ENCODE assay signal across 10 mouse cellular contexts in the genomic region with DNA sequence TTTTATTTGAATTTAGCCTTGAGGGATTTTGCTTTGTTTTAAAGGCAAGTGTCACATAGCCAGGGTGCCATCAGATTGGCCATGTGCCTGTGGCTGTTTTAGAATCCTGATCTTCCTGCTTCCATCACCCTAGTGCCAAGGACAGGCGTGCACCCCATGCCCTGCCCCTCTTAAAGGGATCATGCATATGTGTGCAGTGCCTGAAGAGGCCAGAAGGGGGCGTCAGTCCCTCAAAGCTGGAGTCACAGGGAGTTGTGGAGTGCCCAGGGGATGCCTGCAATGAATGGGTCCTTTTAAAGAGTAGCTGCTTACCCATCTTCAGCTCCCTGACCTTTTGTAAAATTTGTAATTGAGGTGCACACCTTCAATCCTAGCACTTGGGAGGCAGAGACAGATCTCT. TPM values are rescaled to one million over a fixed set of nuclear protein-coding genes. Genes with fewer than 3 reads are reported as not detected.
DNase-seq lines count a peak whose midpoint lies in the region; ATAC-seq and TF ChIP-seq lines count a peak whose summit lies in the region.
"Had no signal": no experiment of that assay in that cellular context is flagged by ENCODE, and none has a peak within 500 bp of the region (broad histone marks: within the 10 kb centered on the region; RNA-seq: fewer than 3 reads in every experiment).

No protein-coding gene starts in this region.

- H3K4me2 ChIP-seq in hindbrain, postnatal 0 days (ENCODE audit: low read depth, low read length), result no peak overlapping the region
- no peak overlapping the region for H3K4me2 ChIP-seq in hindbrain, embryonic 14.5 days (replicated peaks)
- H3K4me2 ChIP-seq in heart, embryonic 12.5 days, result no peak overlapping the region
- no peak overlapping the region for H3K4me2 ChIP-seq in midbrain, embryonic 13.5 days (replicated peaks)
- H3K4me2 ChIP-seq: limb, embryonic 13.5 days had no signal

- DNase-seq in hindbrain, postnatal 0 days (ENCODE audit: low spot score), result peak; percentile 58
- DNase-seq in hindbrain, embryonic 14.5 days (ENCODE audit: low spot score), result no peak
- DNase-seq in thymus, postnatal 4 days, result peak; percentile 58
- DNase-seq in thymus, postnatal 14 days, result no peak
- peak; percentile 45 for DNase-seq in embryo, embryonic 11 days
- no peak for DNase-seq in frontal cortex, postnatal 14 days (ENCODE audit: low spot score in 2 of 2)
- DNase-seq: cerebellum, adult 8-10 months had no signal

- no peaks in the 10 kb centered on the region for H3K27me3 ChIP-seq in hindbrain, postnatal 0 days (ENCODE audit: insufficient read depth, low read length)
- no peaks in the 10 kb centered on the region for H3K27me3 ChIP-seq in hindbrain, embryonic 14.5 days (ENCODE audit: control insufficient read depth, insufficient read depth, low read length)
- no peaks in the 10 kb centered on the region for H3K27me3 ChIP-seq in heart, embryonic 12.5 days (replicated peaks)
- H3K27me3 ChIP-seq in midbrain, embryonic 13.5 days, result no peaks in the 10 kb centered on the region
- H3K27me3 ChIP-seq: limb, embryonic 13.5 days had no signal

- peaks cover 55% of the 10 kb centered on the region for H3K36me3 ChIP-seq in hindbrain, postnatal 0 days (ENCODE audit: insufficient read depth, low read length)
- H3K36me3 ChIP-seq in hindbrain, embryonic 14.5 days (replicated peaks; ENCODE audit: control insufficient read depth, insufficient read depth), result peaks cover 86% of the 10 kb centered on the region
- H3K36me3 ChIP-seq in heart, embryonic 12.5 days, result peaks cover 90% of the 10 kb centered on the region
- peaks cover 89% of the 10 kb centered on the region for H3K36me3 ChIP-seq in midbrain, embryonic 13.5 days

- no peak overlapping the region for H3K9ac ChIP-seq in hindbrain, postnatal 0 days (replicated peaks; ENCODE audit: low read length)
- H3K9ac ChIP-seq in hindbrain, embryonic 14.5 days, result no peak overlapping the region
- no peak overlapping the region for H3K9ac ChIP-seq in heart, embryonic 12.5 days
- no peak overlapping the region for H3K9ac ChIP-seq in midbrain, embryonic 13.5 days (replicated peaks)
- H3K9ac ChIP-seq: limb, embryonic 13.5 days had no signal

- no peaks in the 10 kb centered on the region for H3K4me1 ChIP-seq in hindbrain, postnatal 0 days (ENCODE audit: insufficient read depth, low read length)
- no peaks in the 10 kb centered on the region for H3K4me1 ChIP-seq in hindbrain, embryonic 14.5 days (replicated peaks; ENCODE audit: control insufficient read depth, insufficient read depth, low read length)
- H3K4me1 ChIP-seq in heart, embryonic 12.5 days (replicated peaks), result peaks cover 2% of the 10 kb centered on the region
- H3K4me1 ChIP-seq in midbrain, embryonic 13.5 days (replicated peaks), result peaks cover 6% of the 10 kb centered on the region

- H3K9me3 ChIP-seq in hindbrain, postnatal 0 days (ENCODE audit: low read length), result no peaks in the 10 kb centered on the region
- no peaks in the 10 kb centered on the region for H3K9me3 ChIP-seq in hindbrain, embryonic 14.5 days (ENCODE audit: control insufficient read depth, low read length)
- no peaks in the 10 kb centered on the region for H3K9me3 ChIP-seq in heart, embryonic 12.5 days (replicated peaks)
- no peaks in the 10 kb centered on the region for H3K9me3 ChIP-seq in midbrain, embryonic 13.5 days
- H3K9me3 ChIP-seq: limb, embryonic 13.5 days had no signal

- TF ChIP-seq CTCF in hindbrain, postnatal 0 days (IDR thresholded peaks at IDR 0.05; ENCODE audit: low read depth), result peak; percentile 71

- H3K27ac ChIP-seq in hindbrain, postnatal 0 days, result no peak overlapping the region
- H3K27ac ChIP-seq in hindbrain, embryonic 14.5 days, result no peak overlapping the region
- no peak overlapping the region for H3K27ac ChIP-seq in heart, embryonic 12.5 days (ENCODE audit: poor library complexity, severe bottlenecking)
- no peak overlapping the region for H3K27ac ChIP-seq in midbrain, embryonic 13.5 days
- H3K27ac ChIP-seq: limb, embryonic 13.5 days had no signal

- 29% methylated on average over 2 of the region's 2 CpGs for WGBS in hindbrain, postnatal 0 days
- WGBS in hindbrain, embryonic 14.5 days, result 27% methylated on average over 2 of the region's 2 CpGs
- WGBS in heart, embryonic 12.5 days, result 38% methylated on average over 2 of the region's 2 CpGs
- WGBS in midbrain, embryonic 13.5 days, result 22% methylated on average over 2 of the region's 2 CpGs

- no peak overlapping the region for H3K4me3 ChIP-seq in hindbrain, postnatal 0 days (ENCODE audit: low read length)
- no peak overlapping the region for H3K4me3 ChIP-seq in hindbrain, embryonic 14.5 days (replicated peaks; ENCODE audit: low read length)
- no peak overlapping the region for H3K4me3 ChIP-seq in heart, embryonic 12.5 days
- H3K4me3 ChIP-seq in midbrain, embryonic 13.5 days (replicated peaks), result no peak overlapping the region
- H3K4me3 ChIP-seq: limb, embryonic 13.5 days had no signal

- no peak for ATAC-seq in hindbrain, postnatal 0 days
- no peak for ATAC-seq in hindbrain, embryonic 14.5 days (ENCODE audit: low FRiP score)
- ATAC-seq in heart, embryonic 12.5 days (ENCODE audit: insufficient number of reproducible peaks, low FRiP score), result no peak
- ATAC-seq in midbrain, embryonic 13.5 days, result no peak

RNA-seq across cellular contexts. Expression of a gene that starts 6.3 kb away (rescaled TPM):
- total RNA-seq in hindbrain, postnatal 0 days (2014; rRNA removed), result 92.5 and 101 TPM in 2 replicates
- 43.4 and 45.5 TPM in 2 replicates for polyA plus RNA-seq in hindbrain, postnatal 0 days (2015; fragmentation: Nextera tagmentation; extraction: Ambion mirVana)
- 42.9 TPM in 2 replicates for polyA plus RNA-seq in hindbrain, embryonic 14.5 days (2014; fragmentation: Nextera tagmentation; extraction: Ambion mirVana)
- polyA plus RNA-seq in heart, embryonic 12.5 days (2016; fragmentation: Nextera tagmentation; extraction: Ambion mirVana), result 2.1 and 2.5 TPM in 2 replicates
- polyA plus RNA-seq in midbrain, embryonic 13.5 days (2015; fragmentation: Nextera tagmentation; extraction: Ambion mirVana), result 23.7 and 26.2 TPM in 2 replicates

RNA-seq across cellular contexts. Expression of a gene that starts 7.0 kb away (rescaled TPM):
- 126 and 159 TPM in 2 replicates for total RNA-seq in hindbrain, postnatal 0 days (2014; rRNA removed)
- 286 and 291 TPM in 2 replicates for polyA plus RNA-seq in hindbrain, postnatal 0 days (2015; fragmentation: Nextera tagmentation; extraction: Ambion mirVana)
- 256 and 288 TPM in 2 replicates for polyA plus RNA-seq in hindbrain, embryonic 14.5 days (2014; fragmentation: Nextera tagmentation; extraction: Ambion mirVana)
- 251 and 272 TPM in 2 replicates for polyA plus RNA-seq in heart, embryonic 12.5 days (2016; fragmentation: Nextera tagmentation; extraction: Ambion mirVana)
- 273 and 290 TPM in 2 replicates for polyA plus RNA-seq in midbrain, embryonic 13.5 days (2015; fragmentation: Nextera tagmentation; extraction: Ambion mirVana)

RNA-seq across cellular contexts. Expression of a gene that starts 7.0 kb away (rescaled TPM):
- total RNA-seq in hindbrain, postnatal 0 days (2014; rRNA removed), result 36.4 and 53.8 TPM in 2 replicates
- 40.4 and 47.5 TPM in 2 replicates for polyA plus RNA-seq in hindbrain, postnatal 0 days (2015; fragmentation: Nextera tagmentation; extraction: Ambion mirVana)
- 41.8 and 42.5 TPM in 2 replicates for polyA plus RNA-seq in hindbrain, embryonic 14.5 days (2014; fragmentation: Nextera tagmentation; extraction: Ambion mirVana)
- 32.8 and 34.3 TPM in 2 replicates for polyA plus RNA-seq in heart, embryonic 12.5 days (2016; fragmentation: Nextera tagmentation; extraction: Ambion mirVana)
- 50.0 and 54.6 TPM in 2 replicates for polyA plus RNA-seq in midbrain, embryonic 13.5 days (2015; fragmentation: Nextera tagmentation; extraction: Ambion mirVana)

RNA-seq across cellular contexts. Expression of a gene that starts 20.3 kb away (rescaled TPM):
- total RNA-seq in hindbrain, postnatal 0 days (2014; rRNA removed), result 5.3 and 8.4 TPM in 2 replicates
- 6.0 and 6.9 TPM in 2 replicates for polyA plus RNA-seq in hindbrain, postnatal 0 days (2015; fragmentation: Nextera tagmentation; extraction: Ambion mirVana)
- polyA plus RNA-seq in hindbrain, embryonic 14.5 days (2014; fragmentation: Nextera tagmentation; extraction: Ambion mirVana), result 0.23 and 3.2 TPM in 2 replicates
- polyA plus RNA-seq in heart, embryonic 12.5 days (2016; fragmentation: Nextera tagmentation; extraction: Ambion mirVana), result 2.1 TPM in 2 replicates
- polyA plus RNA-seq in midbrain, embryonic 13.5 days (2015; fragmentation: Nextera tagmentation; extraction: Ambion mirVana), result 3.7 and 6.0 TPM in 2 replicates

RNA-seq across cellular contexts. Expression of a gene that starts 26.7 kb away (rescaled TPM):
- total RNA-seq in hindbrain, postnatal 0 days (2014; rRNA removed), result 40.3 and 42.3 TPM in 2 replicates
- 20.4 and 21.2 TPM in 2 replicates for polyA plus RNA-seq in hindbrain, postnatal 0 days (2015; fragmentation: Nextera tagmentation; extraction: Ambion mirVana)
- polyA plus RNA-seq in hindbrain, embryonic 14.5 days (2014; fragmentation: Nextera tagmentation; extraction: Ambion mirVana), result 23.5 and 25.1 TPM in 2 replicates
- polyA plus RNA-seq in heart, embryonic 12.5 days (2016; fragmentation: Nextera tagmentation; extraction: Ambion mirVana), result 46.0 and 48.4 TPM in 2 replicates
- polyA plus RNA-seq in midbrain, embryonic 13.5 days (2015; fragmentation: Nextera tagmentation; extraction: Ambion mirVana), result 57.7 and 61.5 TPM in 2 replicates

Comparison
In these comparisons a context has a peak if more than half of its experiments do, and no peak if none do; other contexts are left out.
1. DNase-seq: peak in hindbrain, postnatal 0 days (single experiment), thymus, postnatal 4 days (single experiment) and embryo, embryonic 11 days (single experiment); none in hindbrain, embryonic 14.5 days (single experiment), thymus, postnatal 14 days (single experiment) and frontal cortex, postnatal 14 days (0 of 2).